Mouse (Mus musculus) cortical plate, adult 2 months (tissue): ENCODE data around the gene Bet1l. TPM values are rescaled to one million over a fixed set of nuclear protein-coding genes. Genes with fewer than 3 reads are reported as not detected.

Experiments used
- H3K27ac ChIP-seq: fragments of 200-500 bp; 2 replicates; pipeline ENCODE4 v1.5.1; 2012; ENCODE audit warnings: low read length, control low read depth, inconsistent platforms; ENCODE audit not compliant: insufficient read depth
- H3K4me1 ChIP-seq: fragments of 200-500 bp; 2 replicates; pipeline ENCODE4 v1.6.1; 2011; ENCODE audit warnings: low read length; ENCODE audit not compliant: control insufficient read depth, insufficient read depth
- H3K4me3 ChIP-seq: fragments of 200-500 bp; 2 replicates; pipeline ENCODE4 v1.5.1; 2011; ENCODE audit warnings: mild to moderate bottlenecking, low read length, control low read depth; ENCODE audit not compliant: insufficient read depth
- CTCF ChIP-seq: fragments of 200-500 bp; IDR thresholded peaks from 2 replicates; pipeline ENCODE4 v1.5.1; 2011; ENCODE audit warnings: mild to moderate bottlenecking, control low read depth, low read length; ENCODE audit not compliant: insufficient read depth; ENCODE audit errors: extremely low read depth
- POLR2A ChIP-seq: fragments of 200-500 bp; IDR thresholded peaks from 2 replicates; pipeline ENCODE4 v1.6.1; 2011; ENCODE audit warnings: mild to moderate bottlenecking, low read length, control low read depth; ENCODE audit not compliant: insufficient read depth; ENCODE audit errors: extremely low read depth
- polyA plus RNA-seq: library from polyadenylated mRNA; depleted of rRNA; stranded (reverse); fragments of >200 nt; gene quantifications from 2 replicates; pipeline ENCODE4 v1.2.3, GENCODE M21; 2012

Bet1l gene
- polyA plus RNA-seq, 1 experiment, result 34.3 TPM

DNA sequence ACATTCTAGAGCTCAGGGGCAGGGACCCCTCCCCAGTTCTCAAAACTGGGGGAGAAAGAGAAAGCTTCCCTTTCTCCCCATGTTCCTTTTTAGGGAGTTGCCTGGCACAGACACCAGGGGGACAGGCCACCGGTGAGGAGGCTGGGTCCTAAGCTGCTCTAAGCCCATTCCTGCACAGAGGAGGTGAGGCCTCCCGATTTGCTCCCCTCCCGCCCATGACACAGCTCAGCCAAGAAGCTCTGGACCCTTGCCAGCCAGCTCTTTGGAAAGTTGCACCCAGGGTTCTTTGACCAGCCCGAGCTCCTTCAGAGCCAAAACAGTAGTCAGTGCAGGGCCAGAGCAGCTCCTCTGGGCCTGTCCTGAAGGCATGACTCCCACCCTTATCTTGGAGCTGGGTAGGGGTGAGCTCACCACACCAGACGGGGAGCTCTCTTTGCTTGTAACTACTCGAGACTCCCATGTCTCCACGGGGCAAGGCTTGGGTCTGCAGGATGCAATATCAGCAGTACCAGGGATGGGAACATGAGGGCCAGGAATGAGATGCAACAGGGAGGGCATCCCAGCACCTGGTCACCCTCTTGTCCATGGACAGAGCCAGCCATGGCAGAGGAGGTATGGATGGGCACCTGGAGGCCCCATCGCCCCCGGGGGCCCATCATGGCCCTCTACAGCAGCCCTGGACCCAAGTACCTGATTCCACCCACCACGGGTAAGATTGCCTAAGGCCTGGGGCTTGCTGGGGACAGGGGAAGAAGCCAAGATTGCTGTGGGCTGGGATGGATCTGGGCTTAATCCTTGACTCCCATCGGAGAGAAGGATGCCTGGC is 9.4 kb downstream of the Bet1l start, which contains the start of gene Odf3:
Gene Odf3, plus strand, starts transcription at position 51 of the 826 bp plus-strand sequence.
- Histone ChIP-seq H3K4me1 (no peaks in the 10 kb centered on the region), H3K4me3 (no peak within 1 kb of the TSS), H3K27ac (no peak within 1 kb of the TSS)
- TF ChIP-seq CTCF (no peak), POLR2A (no peak)

DNA sequence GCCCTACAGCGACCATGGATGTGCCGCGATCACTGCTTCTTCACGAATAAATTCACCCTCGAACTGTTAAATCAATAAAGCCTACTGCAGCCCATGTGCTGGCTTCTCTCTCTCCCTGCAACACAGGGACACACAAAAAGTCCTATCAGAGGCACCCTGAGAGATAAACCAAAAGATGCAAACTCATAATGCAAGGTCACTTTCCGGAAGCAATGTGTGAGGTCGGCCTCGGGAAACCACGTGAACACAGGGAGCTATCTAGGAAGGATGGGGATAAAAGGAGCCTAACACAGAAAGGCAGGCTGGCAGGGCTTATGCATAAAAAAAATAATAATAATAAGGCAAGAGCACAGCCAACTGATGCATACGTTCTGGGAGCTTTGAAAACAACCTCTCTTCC is 10.7 kb downstream of the Bet1l start:
- H3K4me3 ChIP-seq, result no peak overlapping the region
- H3K4me1 ChIP-seq, result no peaks in the 10 kb centered on the region
- no peak overlapping the region for H3K27ac ChIP-seq
- TF ChIP-seq POLR2A, result no peak

DNA sequence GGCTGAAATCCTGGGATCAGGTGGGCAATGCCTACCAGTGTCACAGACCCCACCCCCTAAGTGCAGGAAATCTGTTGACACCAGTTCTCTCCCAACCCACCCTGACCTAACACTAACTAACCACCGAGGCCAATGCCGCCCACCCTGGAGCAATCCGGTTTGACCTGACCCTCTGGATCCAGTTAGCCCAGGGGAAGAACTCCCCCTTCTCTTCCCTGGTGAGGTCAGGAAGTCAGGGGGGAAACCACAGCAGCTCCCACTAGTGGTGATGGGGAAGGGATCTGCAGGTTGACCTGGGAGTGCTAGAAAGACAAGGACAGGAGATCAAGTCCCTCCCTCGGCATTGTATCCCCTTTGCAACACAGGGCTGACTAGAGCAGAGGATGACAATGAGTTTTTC is 11.7 kb downstream of the Bet1l start:
- no peak for TF ChIP-seq CTCF
- TF ChIP-seq POLR2A, result no peak
- no peak overlapping the region for H3K27ac ChIP-seq
- no peaks in the 10 kb centered on the region for H3K4me1 ChIP-seq
- H3K4me3 ChIP-seq, result no peak overlapping the region

DNA sequence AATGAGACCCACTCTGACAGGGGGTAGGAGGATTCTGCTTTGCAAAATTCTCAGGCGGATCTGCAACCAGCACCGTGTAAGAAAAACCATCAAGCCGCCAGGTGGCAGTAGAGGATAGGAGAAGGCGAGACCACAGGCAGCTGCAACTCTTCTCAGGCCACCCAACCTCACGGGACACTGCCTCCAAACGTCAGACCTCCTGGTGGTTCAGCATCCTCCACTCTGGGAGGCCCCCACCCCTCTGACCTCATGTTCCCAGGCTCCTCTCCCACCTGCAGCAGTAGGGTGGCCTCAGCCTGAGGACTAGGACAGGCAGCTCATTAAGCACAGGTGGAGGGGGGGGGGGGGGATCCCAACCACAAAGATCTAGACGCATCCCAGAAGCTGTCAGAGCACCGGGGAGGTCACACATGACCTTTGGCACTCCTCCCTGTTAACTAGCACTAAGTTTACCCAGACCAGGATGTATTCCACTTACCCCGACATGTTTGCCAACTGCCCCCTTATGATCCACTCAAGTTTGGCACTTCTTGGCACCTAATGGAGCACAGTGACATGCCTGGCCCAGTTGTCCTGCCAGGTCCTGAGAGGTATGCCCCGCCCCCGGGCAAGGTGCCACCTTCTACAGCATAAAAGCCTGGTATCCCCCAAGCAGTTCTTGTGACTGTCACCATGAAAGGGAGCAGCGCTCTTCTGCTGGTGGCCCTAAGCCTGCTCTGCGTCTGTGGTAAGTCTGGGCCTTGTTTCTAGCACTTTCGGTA is 12.3 kb downstream of the Bet1l start, which contains the start of gene Scgb1c1:
Gene Scgb1c1, plus strand, starts transcription at position 643 of the 761 bp plus-strand sequence.
- H3K4me3 ChIP-seq, result no peak within 1 kb of the TSS
- no peak within 1 kb of the TSS for H3K27ac ChIP-seq
- no peak for TF ChIP-seq POLR2A
- peak; percentile 89 for TF ChIP-seq CTCF
- H3K4me1 ChIP-seq, result no peaks in the 10 kb centered on the region

DNA sequence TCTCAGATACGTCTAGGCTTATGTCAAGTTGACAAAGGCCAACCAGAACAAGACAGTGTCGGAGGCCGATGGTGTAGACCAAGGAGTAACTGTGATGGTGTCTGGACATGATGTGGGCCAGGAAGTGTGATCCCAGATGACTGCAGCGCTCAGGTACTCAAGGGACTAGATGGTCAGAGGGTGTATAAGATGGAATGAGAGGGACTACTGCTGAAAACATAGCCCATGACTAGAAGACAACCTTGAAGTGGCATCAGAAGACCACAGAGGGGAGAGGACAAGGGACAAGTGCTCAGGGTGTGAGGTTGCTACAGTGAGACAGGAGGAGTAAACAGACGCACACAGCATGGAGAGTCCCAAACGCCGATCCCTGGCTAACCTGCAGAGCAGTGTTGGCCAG is 13.6 kb downstream of the Bet1l start:
- Histone ChIP-seq H3K27ac (no peak overlapping the region), H3K4me1 (no peaks in the 10 kb centered on the region), H3K4me3 (no peak overlapping the region)
- no peak for TF ChIP-seq POLR2A
- no peak for TF ChIP-seq CTCF

DNA sequence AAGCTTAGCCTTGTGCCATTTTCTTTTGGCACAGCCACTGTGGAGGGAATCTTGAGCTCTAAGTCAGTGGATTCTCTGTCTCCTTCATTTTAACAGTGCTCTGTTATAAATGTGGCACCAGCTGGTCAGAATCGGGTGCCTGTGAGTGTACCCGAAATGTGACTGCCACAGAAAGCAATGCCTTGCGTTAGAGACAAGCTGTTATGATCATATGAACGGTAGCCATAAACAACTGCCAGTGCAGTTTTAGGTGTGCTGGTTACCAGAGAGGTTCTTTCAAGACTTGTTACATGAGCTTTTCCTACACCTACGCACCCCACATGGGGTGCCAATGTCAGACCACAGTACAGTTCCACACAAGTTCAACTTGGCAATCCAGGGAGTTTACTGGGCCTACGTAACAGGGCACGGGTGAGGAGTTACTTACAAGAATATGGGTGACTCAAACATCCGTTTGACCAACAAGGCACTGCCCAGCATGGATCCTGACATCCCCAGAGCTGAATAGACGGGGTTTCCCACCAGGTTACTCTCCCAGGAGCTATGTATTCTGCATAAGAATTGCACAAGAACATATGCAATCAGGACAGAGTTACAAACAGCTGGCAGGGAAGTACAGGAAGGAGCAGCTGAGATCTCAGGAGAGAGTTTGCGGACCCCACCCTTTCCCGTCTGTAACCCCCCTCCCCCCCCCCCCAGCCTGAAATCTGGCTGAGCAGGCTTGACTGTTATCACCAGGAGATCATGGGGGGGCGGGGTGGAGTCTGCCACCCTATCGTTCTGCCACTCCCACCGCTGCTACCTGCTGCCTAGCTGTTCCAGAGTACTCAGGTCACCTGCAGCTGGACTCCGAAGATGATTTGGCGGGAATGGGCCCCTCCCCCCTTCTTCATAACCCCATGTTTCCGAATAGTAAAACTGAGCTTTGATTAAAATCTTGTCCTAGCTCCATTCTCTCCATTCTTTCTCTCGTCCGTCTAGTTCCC is 16.3 kb downstream of the Bet1l start:
- TF ChIP-seq CTCF, result no peak
- no peak for TF ChIP-seq POLR2A
- H3K4me3 ChIP-seq, result no peak overlapping the region
- H3K27ac ChIP-seq, result no peak overlapping the region
- H3K4me1 ChIP-seq, result no peaks in the 10 kb centered on the region

DNA sequence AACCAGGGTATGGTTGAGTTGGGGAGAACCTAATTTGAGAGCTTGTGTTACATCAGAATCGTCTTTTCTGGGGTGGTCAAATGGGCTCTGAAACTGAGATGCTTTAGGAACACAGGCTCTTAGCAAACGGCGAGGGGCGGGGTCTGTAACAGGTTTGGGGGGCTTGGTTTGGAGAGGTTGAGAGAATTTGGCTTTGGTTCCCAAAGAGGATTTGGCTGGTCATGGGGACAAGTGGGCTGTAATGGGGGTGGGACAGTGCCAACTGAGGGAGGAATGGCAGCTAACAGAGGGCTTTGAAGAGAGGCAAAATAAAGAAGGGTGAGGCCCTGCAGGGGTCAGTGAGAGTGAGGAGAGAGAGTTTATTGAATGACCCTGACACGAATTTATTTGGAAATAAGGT is 17.8 kb downstream of the Bet1l start:
- H3K27ac ChIP-seq, result no peak overlapping the region
- no peaks in the 10 kb centered on the region for H3K4me1 ChIP-seq
- TF ChIP-seq CTCF (no peak), POLR2A (no peak)
- H3K4me3 ChIP-seq, result no peak overlapping the region

DNA sequence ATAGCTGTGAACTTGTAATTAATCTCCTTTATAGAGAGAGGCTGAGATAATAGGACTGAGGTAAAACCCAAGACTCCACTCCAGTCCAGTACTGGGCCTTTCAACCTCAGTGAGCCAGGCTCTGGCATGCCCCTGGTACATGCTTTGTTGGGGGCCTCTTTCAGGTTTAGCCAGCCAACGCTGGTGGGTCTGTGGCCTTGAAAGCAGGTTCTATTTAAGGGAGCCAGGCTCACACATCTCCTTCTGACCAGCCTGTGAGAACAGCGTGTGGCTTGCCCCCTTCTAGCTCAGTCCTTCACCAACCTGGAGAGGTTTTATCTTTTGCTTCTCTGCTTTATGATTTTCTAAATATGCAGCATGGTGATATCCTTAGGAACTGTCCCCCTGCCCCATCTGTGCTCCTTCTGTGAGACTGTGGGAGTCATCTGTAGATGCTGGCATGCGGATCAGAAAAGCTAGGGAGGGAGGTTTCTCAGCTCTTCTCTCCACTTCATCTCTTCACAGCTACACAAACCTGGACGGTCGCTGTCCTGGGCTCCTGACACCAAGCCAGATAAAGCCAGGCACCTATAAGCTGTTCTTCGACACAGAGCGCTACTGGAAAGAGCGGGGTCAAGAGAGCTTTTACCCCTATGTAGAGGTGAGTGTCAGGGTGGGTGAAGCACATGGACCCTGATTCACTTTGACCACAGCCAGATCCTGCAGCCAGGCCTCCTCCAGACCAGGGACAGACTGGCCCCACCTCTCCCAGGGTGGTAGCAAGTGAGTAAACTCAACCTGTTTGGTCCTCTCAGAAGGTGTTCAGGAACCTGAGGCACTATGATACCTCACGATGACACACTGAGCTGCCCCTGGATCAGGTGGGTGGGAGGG is 20.9 kb downstream of the Bet1l start:
- Histone ChIP-seq H3K4me3 (no peak overlapping the region), H3K4me1 (no peaks in the 10 kb centered on the region), H3K27ac (no peak overlapping the region)
- TF ChIP-seq POLR2A, result no peak
- no peak for TF ChIP-seq CTCF
